Mouse (Mus musculus): ENCODE data around the gene Cdkn1b.
A peak's percentile ranks its signal among the peaks of the same experiment; 100 is the strongest.

The Cdkn1b gene

DNA sequence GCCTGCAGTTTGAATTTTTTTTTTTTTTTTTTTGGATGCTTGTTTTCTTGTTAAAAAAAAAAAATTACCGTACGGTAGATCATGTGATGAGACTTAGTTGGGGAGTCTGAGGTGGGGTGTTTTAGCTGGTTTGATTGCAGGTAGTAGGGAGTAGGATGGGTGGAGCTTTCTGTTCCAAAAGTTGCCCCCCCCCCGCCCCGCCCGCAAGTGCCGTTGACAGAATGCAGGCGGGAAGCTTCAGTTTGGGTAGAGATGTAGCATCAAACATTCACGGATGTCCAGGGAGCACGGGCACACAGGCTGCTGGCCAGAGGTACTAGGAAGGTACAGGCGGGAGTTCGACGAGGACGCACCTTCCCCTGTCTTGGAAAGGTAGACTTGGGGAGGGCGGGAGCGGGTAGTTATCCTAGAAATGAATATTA lies 8.7 kb downstream of the Cdkn1b start:
- DNase-seq (ENCODE audit: low spot score in 2 of 2), result peak; percentile 44 to 49

DNA sequence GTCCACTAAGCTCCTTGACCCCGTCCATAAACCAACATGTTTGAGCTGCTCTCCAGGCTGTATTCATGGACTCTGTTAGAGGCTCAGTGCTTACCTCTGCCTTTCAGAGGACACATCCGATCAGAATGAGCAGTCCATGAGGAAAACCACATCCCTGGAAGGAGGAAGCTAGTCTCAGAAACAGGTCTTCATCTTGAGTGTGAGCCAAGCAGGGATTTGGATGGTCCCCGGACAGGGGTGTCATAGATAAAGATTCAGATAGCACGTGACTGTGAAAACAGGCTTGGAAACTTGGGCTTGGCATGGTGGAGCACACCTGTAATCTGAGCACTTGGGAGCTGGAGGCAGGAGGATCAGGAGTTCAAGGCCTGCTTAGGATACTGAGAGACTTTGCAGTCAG lies 9.7 kb downstream of the Cdkn1b start:
- no peak for DNase-seq (ENCODE audit: low spot score in 2 of 2)

DNA sequence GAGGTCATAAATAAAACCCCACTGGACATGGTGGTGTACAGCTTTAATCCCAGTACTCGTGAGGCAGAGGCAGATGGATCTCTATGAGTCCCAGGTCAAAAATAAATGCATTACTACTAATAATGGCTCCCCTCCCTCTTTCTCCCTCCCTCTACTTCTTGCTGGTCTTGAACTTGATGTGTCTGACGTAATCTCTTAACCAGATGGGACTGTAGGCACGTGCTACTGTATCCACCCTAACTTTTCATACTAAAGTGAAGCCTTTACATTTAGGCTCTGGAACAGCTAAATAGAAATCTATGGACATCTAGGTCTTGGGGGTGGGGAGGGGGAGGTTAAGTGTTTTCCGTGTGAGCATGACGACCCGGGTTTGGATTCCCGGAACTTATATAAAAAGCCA lies 10.2 kb downstream of the Cdkn1b start:
- DNase-seq (ENCODE audit: low spot score in 2 of 2), result no peak

DNA sequence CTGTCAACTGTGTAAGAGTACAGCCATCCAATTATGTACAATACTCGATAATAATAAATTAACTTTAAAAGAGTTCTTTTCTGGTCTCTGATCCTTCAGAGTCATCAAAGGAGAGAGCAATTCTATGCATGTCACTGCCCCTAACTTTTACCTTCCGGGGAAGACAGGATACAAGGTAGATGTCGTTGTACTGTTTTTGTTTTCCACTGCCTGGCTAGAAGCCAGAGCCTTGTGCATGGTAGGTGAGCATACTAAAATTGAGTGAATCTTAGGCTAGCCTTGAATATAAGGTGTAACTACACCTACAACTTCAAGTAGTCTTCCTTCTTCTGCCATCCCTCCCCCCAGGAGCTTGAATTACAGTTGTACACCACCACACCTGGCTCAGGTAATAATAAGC lies 10.9 kb downstream of the Cdkn1b start:
- DNase-seq (ENCODE audit: low spot score in 2 of 2), result no peak

DNA sequence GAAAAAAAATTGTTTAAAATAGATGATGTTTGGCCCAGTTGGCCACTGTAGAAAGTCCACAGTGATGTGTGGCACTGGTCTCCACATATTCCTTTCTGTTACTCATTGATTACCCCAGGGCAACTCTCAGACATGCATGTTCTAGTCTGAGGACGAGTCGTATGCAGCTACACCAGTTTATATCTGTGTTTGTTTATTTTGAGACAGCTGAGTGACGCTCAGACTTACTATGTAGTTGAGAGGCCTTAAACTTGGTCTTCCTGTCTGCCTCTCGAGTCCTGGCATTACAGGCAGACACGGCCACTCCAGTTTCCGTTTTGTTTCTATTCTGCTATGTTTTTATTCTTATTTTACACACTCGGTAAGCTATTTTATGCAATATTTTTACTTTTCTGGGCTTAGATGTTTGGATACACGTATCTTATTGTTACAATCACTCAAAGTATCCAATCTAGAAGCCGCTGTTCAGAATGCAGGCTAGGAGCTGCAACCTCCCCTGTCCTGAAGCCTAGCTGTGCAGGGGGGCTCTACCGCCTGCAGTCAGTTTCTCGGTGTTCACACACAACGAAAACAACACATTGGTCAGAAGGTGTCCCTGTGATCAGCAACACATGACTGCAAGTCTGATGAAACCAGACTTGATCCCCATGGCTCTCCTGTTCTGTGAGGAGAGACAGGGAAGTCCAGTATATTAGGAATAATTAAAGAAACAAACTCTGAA lies 12.4 kb downstream of the Cdkn1b start:
- DNase-seq (ENCODE audit: low spot score in 2 of 2), result no peak

DNA sequence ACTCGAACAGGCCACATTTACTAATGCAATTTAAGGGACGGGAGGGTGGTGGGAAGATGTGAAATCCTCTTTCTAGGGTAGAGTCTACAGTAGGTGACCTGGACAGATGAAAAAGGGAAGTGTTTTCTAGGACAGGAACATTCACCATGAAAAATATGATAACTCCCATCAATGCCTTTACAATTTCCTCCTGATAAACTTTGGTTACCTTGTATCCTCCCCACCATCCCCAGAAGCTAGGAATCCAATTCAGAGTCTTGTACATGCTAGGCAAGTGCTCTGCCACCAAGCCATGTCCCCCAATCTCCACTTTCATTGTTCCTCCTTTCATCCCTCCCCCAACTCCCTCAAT lies 13.0 kb downstream of the Cdkn1b start:
- DNase-seq (ENCODE audit: low spot score in 2 of 2), result no peak

DNA sequence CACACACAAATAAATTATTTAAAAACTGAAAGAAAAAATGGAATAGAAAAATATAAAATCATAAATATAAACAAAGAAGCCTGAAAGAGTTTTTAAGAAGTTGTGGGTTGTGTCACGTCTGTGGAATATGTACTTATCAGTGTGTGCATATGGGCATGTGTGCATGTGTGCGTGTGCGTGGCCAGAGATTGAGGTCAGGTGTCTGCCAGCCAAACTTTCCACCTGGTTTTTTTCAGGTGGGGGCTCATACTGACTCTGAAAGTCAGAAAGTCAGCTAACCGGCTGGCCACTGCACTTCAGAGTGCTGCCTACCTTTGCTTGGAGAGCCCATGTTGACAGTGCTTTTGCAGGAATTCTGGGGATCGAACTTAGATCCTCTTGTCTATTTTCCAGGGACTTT lies 14.1 kb downstream of the Cdkn1b start:
- no peak for DNase-seq (ENCODE audit: low spot score in 2 of 2)

DNA sequence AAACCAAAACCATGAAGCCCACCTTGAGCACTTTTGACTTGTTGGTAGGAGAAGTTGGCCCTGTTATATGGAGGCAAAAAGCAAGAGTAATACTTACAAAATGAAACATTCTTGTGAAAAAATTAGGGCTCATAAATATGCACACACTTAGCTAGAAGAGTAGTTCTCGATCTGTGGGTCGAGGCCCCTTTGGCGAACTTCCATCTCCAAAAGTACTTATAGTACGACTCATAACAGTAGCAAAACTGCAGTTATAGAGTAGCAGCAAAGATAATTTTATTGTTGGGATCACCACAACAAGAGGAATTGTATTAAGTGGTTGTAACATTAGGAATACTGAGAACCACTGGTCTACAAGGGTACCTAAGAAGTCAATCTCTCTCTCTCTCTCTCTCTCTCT lies 19.6 kb downstream of the Cdkn1b start:
- no peak for DNase-seq (ENCODE audit: low spot score in 2 of 2)

DNA sequence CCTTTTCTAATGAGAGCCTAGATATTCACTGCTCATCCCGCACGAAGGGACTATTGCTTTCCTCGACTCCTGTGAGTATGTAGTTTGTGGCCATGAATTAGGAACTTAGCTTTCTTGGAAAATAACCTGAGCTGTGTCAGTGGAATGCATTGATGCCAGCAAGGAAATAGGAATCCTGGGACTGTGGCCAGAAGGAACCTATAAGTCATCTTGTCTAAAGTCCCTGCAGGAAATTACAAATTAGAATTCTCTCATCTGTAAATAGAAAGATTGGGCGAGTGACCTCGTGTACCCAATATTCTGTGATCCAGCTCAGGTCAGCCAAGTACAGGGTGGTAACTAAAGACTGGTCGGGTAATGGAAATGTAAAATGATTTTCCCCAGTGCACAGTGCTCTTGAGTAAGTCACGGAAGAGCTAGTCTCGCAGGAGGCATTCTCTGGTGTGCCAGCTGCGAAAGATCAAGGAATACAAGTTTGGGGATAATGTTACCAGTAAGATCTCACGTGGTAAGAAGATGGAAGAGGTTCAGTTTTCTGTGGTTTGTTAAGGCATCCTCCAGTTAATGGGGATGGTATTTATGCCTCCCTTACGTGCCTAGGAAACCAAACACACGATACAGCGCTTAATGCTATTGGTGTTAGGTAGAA lies 23.7 kb downstream of the Cdkn1b start:
- no peak for DNase-seq (ENCODE audit: low spot score in 2 of 2)

DNA sequence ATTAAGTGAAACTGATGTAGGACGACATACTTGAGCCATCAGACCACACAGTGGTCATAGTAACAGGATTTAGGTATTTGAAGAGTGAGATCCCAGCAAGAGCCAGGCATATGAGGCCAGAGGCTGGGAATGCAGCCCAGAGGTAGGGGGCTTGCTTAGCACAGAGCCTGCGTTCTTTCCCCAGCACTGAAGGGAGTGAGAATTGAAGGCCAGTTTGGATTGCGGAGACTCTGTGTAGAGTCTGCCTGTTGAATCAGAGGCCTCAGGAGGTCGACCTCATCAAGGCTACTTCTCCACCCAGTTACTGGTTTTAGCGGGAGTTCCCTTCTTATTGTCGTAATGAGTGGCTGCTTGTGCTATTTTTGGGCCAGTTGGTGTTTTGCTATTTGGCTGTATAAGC lies 25.9 kb downstream of the Cdkn1b start:
- no peak for DNase-seq (ENCODE audit: low spot score in 2 of 2)

DNA sequence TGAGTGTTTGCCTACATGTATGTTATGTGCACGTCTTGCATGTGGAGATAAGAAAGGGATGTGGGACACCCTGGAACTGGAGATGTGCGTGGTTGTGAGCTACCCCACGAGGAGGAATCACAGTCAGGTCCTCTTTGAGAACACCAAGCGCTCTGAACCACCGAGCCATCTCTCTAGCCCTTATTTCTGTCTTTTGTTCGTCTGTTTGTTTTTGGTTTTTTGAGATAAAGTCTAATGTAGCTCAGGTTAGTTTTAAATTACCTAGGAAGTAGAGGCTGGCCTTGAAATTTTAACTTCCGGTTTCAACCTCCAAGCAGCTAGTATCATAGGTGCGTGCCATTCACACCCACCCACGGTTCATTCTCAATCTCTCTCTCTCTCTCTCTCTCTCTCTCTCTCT lies 26.7 kb downstream of the Cdkn1b start:
- DNase-seq (ENCODE audit: low spot score in 2 of 2), result no peak

DNA sequence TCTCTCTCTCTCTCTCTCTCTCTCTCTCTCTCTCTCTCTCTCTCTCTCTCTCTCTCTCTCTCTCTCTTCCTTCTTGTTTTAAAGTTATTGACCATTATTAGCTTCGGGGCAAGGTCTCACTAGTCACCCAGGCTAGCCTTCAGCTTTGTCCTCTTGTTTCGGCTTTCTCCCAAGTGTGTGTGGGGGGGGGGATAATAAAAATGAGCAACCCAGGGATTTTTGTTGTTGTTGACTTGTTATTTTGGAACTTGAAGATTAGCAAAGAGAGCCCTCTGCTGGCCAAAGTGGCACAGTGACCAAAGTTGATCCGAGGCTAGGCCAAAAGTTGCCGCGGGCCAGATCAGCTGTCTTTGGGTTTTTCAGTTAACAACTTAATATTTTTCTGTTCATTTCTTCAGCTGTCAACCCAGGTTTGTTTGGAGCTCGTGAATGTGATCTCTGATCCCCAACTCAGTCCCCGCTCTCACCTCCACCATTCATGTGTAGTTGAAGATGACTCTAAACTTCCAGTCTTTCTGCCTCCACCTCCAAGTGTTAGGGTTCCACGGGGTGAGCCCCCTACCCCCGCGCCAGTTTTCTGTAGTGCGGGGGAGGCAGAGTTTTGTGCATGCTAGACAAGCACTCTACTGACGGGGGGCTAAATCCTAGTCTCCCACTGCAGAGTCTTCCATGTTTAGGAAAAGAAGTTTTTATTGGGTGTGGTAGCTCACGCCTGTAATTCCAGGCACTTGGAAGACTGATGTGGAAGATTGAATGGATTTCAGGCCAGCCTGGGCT lies 27.3 kb downstream of the Cdkn1b start:
- DNase-seq (ENCODE audit: low spot score in 2 of 2), result peak; percentile 52 to 74

DNA sequence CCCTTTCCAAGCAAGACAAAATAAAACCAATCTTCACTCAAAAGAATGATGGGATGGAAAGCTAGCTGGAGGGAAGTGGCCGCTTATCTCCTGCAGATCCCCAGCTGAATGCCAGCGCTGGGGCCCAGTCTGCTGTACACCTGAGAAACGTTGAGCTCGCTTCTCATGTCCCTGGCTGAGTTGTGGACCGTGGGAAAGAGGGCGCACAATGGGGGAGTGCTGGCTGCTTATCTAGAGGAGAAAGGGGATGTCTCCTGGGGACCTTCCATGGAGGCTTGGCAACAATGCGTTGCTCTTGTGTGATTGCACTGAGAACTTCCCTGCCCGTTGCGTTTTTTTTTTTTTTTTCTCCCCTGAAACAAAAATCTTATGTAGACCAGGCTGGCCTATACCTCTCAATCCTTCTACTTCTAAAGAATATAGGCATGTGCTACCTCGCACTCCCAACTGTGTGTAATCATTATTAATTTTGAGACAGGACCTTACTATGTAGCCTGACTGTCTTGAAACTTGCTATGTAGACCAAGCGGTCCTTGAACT lies 28.4 kb downstream of the Cdkn1b start:
- DNase-seq (ENCODE audit: low spot score in 2 of 2), result no peak

DNA sequence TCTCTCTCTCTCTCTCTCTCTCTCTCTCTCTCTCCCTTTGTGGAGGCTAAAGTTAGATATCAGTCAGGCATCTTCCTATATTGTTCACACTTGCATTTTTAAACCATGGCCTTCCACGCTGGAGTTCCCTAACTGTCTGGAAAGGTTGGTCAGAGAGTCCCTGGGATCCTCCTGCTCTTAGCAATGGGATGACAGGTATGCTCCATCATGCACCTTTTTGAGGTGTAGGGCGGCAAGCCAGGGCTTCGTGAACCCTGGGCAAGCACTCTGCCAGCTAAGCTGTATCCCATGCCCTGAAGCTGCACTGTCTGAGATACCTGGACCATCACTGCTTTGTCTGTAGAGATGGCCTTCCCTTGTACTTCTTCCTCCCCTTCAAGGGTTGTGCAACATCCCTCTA lies 29.0 kb downstream of the Cdkn1b start:
- no peak for DNase-seq (ENCODE audit: low spot score in 2 of 2)

DNA sequence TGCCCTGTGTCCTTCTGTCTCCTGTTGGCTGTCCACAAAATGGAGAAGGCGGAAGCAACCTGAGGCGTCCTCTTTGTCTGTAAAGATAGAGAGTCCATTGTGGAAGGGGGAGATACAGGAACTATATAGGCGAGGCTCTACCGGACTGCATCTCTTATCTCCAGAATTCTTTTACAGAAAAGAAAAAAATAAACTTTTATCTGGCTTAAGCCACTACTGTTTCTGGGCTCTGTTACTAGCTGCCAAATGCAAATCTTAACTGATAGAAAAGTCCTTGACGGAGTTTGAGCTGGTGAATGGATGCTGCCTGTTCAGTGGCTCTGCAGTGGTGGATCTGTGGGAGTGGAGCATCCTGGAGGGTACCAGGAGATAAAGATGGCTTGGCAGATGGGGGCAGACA lies 31.2 kb downstream of the Cdkn1b start:
- no peak for DNase-seq (ENCODE audit: low spot score in 2 of 2)

DNA sequence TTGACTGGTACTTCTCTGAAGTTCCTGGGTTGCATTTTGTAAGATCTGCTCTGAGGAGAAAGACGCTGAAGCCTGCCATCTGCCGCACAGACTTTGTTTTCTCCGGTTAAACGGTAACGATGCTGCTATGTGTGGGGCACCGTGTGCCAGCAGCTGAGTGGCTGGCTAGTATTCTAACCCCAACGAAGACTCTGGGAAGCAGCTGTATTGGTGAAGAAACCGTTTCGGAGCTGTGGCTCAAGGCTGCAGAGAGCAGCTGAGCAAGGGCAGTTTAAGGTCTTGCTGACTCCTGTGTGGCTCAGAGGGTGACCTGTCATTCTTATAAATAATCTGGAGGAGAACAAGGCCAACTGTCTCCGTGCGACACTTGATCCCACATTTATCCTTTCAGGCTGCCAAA lies 33.8 kb downstream of the Cdkn1b start:
- no peak for DNase-seq (ENCODE audit: low spot score in 2 of 2)

DNA sequence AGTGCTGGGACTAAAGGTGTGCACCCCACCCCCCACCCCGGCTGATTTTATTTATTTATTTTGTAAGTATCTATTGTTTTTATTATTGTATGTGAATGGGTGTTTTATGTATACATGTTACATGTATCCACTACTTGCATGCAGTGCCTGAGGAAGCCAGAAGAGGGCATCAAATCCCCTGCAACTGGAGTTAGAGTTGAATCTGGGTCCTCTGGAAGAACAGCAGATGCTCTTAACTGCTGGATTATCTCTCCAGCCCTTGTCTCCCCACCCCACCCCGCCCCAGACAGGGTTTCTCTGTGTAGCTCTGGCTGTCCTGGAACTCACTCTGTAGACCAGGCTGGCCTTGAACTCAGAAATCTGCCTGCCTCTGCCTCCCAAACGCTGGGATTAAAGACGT lies 36.2 kb downstream of the Cdkn1b start:
- peak; percentile 32 to 45 for DNase-seq (ENCODE audit: low spot score in 2 of 2)

DNA sequence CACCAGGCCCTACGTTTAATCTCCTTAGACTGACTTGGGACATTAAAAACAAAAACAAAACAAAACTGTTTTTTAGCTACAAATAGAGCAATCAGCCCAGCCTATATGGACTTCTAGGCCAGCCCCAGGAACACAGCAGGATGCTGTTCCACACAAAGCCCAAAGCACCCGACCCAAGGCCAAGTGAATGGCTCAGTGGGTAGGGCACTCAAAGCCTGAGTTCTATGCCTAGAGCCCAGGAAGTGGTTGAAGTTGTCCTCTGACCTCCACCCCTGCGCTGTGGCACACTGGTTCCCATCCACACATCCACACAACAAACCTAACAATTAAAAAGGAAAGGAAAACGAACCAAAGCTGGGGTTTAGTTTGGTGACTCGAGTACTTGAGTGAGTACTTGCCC lies 41.1 kb downstream of the Cdkn1b start:
- DNase-seq (ENCODE audit: low spot score in 2 of 2), result no peak

DNA sequence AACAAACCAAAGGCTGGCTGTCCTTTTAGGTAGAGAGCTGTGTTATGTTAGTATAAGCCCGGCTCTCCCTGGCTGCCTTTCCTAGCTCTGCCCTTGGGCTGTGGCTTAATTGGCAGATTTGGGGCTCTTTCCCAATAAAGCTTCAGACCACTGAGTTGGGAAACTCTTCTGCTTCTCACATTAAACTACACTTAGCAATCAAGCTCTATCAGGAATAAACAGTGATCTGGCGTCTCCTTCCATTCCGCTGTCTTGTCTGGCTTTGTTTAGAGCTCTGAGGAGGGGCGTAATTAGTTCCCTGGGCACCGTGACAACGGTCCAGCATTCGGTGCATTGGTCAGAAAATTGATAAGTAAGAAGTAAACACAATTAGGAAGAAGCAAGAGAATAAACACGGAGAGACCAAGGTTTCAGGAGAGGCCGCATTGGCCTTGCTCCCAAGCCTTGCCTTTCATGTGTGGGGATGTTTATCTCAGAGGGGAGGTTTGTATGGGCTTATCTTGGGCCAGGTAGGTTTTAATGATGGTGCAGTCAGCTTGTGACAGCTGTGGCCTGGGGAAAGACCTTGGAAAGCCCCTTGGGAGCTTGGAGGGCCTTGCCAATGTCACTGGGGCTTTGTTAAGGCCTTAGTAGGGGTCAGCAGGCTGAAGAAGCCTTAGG lies 41.8 kb downstream of the Cdkn1b start:
- DNase-seq (ENCODE audit: low spot score in 2 of 2), result no peak

DNA sequence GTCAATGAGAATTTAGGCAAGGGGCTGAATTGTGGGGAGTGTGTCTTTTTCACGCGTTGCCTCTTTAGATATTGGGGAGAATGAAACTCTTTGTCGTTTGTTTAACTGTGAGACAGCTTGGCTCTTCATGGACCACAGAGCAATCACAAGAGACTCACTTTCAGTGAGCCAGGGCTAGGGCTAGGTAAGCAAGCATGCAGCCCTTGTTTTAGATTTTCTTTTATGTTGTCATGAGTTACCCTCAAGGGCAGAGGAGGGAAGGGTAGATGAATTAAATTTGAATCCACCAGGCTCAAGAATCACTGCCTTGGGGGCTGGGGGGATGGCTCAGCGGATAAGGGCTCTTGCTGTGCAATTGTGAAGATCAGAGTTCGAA lies 42.3 kb downstream of the Cdkn1b start:
- DNase-seq (ENCODE audit: low spot score in 2 of 2), result no peak

DNA sequence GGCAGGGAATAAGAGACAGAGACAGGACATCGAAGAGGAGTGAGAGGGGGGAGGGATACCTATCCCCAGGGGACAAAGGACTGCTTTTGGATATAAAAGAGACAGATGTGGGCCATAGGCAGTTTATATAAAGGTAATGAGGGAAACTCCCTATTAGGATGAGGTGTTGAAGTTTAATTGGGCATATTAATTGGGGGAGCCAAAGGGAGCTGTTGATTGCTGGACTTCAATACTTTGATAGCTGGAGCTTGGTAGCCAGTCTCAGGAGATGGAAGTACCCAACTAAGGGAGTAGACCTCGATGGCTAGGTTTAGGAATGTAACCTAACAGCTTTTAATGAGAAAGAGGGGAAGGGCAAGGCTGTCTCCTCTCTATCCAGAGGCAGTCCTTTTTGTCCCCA lies 43.7 kb downstream of the Cdkn1b start:
- DNase-seq (ENCODE audit: low spot score in 2 of 2), result no peak

DNA sequence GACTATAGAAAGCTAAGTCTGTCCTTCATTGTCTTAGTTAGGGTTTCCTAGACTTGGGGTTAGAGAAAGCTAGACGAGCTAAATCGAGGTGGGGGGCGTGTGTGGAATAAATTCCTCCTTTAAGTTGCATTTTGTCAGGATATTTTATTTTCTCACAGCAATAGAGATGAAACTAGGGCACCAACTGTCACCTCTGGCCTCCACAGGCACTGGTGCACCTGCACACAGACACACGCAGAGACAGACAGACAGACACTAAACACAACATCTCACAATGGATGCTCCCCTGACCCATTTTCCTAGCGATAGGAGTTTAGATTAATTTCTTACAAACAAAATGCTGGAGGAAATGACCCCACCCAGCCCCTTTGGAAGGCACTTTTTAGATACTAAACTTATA lies 46.5 kb downstream of the Cdkn1b start:
- peak; percentile 38 to 43 for DNase-seq (ENCODE audit: low spot score in 2 of 2)

Measured in thymus, postnatal 10 days (tissue).